Mouse (Mus musculus): ENCODE data around the gene Zdhhc15. TPM values are rescaled to one million over a fixed set of nuclear protein-coding genes. Genes with fewer than 3 reads are reported as not detected.
"Not testable (repeated sequence)": the region's sequence is repeated elsewhere in the genome, so short reads cannot be mapped to it uniquely, and the experiment has no call there.

Gene Zdhhc15
- 1 to 10 TPM; 6.4 to 7.1 TPM for total RNA-seq (2021)

GRCm38 (mm10) chrX:104670757-104671549, at the start of gene Zdhhc15:
Gene Zdhhc15, minus strand, starts transcription at chrX:104671064.
- DNase-seq: peak; percentile 37 to 38

GRCm38 (mm10) chrX:104707935-104708334, 37.1 kb upstream of the Zdhhc15 start:
- no peak for DNase-seq

GRCm38 (mm10) chrX:104669850-104670756, 761 bp downstream of the Zdhhc15 start:
- DNase-seq: no peak

DNA sequence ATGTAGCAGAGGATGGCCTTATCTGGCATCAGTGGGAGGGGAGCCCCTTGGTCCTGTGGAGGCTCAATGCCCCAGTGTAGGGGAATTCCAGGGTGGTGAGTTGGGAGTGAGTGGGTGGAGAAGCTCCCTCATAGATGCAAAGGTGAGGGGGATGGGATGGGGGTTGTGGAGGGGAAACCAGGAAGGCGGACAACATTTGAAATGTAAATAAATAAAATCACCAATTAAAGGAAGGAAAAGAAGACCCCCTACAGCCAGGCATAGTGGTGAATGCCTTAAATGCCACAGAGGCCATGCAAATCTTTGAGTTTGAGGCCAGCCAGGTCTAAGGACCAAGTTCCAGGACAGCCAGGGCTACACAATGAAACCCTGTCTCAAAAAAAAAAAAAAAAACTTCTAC, 13.9 kb downstream of the Zdhhc15 start:
- DNase-seq: no peak

DNA sequence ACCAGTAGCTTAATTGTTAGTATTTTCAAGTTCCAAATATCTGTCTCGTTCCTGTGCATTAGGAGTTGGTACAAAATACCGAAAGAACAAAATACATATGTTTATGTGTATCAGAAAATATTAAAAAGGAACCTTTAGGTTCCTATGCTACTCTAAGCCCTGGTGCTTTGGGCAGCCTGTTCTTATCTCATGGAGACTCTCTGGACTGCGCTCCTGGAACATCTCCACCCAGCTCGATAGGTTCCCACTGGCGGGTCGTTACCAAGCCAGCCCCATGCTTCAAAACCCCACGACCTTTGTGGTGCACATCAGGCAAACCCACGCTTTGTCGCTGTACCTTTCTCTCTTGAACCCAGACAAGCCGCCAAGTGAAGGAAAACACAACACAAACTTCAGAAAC, 58.3 kb downstream of the Zdhhc15 start:
- DNase-seq: no peak

DNA sequence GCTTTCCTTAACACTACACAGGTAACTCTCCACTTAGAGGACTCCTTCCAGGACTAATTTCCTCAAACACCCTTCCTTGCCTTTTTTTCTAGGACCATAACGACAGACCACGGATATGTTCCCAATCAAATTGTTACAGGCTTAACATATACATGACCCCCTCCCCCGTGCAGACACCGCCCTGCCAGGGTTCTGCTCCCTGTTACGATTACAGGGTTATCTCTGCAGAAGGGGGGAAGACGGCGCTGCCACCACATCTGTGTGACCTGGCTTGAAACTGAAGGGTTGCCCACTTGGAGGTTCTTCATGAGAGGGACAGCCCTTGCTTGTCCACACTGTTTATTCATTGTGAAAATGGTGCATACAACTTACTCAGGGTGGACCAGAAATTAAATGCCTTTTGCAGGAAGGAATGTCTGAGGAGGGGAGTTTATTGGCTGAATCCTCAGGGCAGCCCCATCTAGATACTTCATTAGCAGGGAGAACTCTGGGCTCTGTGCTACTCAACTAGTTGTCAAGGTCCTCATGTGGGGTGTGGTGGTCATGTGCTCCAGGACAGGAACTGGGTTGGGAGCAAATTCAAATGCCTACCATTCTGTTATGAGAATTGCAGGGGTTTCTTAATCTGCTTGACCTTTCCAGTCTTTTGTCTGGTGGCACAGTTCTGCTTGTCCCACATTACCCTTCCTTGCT, 67.0 kb downstream of the Zdhhc15 start:
- not testable (repeated sequence) for DNase-seq

DNA sequence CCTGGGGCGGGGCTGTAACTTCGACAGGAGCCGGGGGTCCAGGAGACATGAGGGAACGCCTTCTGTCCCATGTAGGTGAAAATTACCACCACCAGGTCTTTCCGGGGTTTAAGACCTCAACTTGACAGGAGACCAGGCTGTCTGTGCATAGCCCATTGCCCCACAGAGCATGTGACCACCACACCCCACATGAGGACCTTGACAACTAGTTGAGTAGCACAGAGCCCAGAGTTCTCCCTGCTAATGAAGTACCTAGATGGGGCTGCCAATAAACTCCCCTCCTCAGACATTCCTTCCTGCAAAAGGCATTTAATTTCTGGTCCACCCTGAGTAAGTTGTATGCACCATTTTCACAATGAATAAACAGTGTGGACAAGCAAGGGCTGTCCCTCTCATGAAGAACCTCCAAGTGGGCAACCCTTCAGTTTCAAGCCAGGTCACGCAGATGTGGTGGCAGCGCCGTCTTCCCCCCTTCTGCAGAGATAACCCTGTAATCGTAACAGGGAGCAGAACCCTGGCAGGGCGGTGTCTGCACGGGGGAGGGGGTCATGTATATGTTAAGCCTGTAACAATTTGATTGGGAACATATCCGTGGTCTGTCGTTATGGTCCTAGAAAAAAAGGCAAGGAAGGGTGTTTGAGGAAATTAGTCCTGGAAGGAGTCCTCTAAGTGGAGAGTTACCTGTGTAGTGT, 68.5 kb downstream of the Zdhhc15 start:
- not testable (repeated sequence) for DNase-seq

- no peak for DNase-seq
Observed at GRCm38 (mm10) chrX:104573946-104574345, 96.9 kb downstream of the Zdhhc15 start.

GRCm38 (mm10) chrX:104567497-104567896, 103.4 kb downstream of the Zdhhc15 start:
- DNase-seq: no peak

- DNase-seq: no peak
Observed at GRCm38 (mm10) chrX:104545283-104545682, 125.6 kb downstream of the Zdhhc15 start.

GRCm38 (mm10) chrX:104543919-104544595, 126.8 kb downstream of the Zdhhc15 start:
- no peak for DNase-seq

GRCm38 (mm10) chrX:104542635-104543034, 128.2 kb downstream of the Zdhhc15 start:
- DNase-seq: no peak

GRCm38 (mm10) chrX:104501765-104502164, 169.1 kb downstream of the Zdhhc15 start:
- no peak for DNase-seq

GRCm38 (mm10) chrX:104489626-104490355, 181.1 kb downstream of the Zdhhc15 start:
- DNase-seq: no peak

GRCm38 (mm10) chrX:104488870-104489467, 181.9 kb downstream of the Zdhhc15 start:
- no peak for DNase-seq

DNA sequence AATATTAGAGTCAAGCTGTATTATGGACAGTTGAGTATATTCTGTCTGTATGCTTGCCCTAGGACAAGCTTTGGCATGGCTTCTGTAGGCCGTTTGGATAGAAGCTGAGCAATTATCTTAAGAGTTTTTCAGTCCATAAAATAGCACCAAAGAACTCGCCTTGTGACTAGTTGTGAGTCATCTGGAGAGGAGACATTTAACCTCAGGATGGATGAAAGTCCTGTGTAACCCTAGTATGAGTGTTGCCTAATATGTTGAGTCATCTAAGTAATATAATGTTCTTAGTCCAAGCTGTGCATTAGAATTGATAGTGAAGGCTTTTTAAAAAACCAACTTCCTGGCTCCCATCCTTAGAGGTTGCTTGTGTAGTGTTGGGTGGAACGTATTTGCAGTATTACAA, 182.8 kb downstream of the Zdhhc15 start:
- DNase-seq: no peak

Data from layer of hippocampus, postnatal 36 days (tissue).